Mouse (Mus musculus): ENCODE measurements around the gene Spdef. TPM values are rescaled to one million over a fixed set of nuclear protein-coding genes. Genes with fewer than 3 reads are reported as not detected.
A peak's percentile ranks its signal among the peaks of the same experiment; 100 is the strongest.

Spdef gene
- polyA plus RNA-seq, 1 experiment from 2014 or later = 13.8 TPM

GRCm38 (mm10) chr17:27764453-27764852 is 35.7 kb upstream of the Spdef start:
- no peak overlapping the region for H3K9ac ChIP-seq (replicated peaks; ENCODE audit: low read depth, low read length)
- H3K4me1 ChIP-seq (ENCODE audit: control insufficient read depth, insufficient read depth, low read length) = no peaks in the 10 kb centered on the region
- H3K9me3 ChIP-seq (ENCODE audit: control insufficient read depth, low read depth, low read length) = peaks cover 6% of the 10 kb centered on the region; the same call in 1 of the 2 replicates
- H3K27me3 ChIP-seq (ENCODE audit: control insufficient read depth, insufficient read depth, low read length) = no peaks in the 10 kb centered on the region
- no peak for ATAC-seq (ENCODE audit: insufficient number of reproducible peaks, insufficient read depth, low FRiP score, low read depth)
- H3K4me3 ChIP-seq (ENCODE audit: low read depth, low read length) = no peak overlapping the region
- H3K36me3 ChIP-seq (ENCODE audit: control insufficient read depth, insufficient read depth, low read length) = peaks cover 25% of the 10 kb centered on the region
- 90% methylated on average over 2 of the region's 2 CpGs for WGBS
- H3K27ac ChIP-seq (ENCODE audit: low read length) = no peak overlapping the region
- no peak overlapping the region for H3K4me2 ChIP-seq (replicated peaks; ENCODE audit: low read depth, low read length)

- Histone ChIP-seq H3K9ac (replicated peaks; ENCODE audit: low read depth, low read length) (no peak overlapping the region), H3K4me1 (ENCODE audit: control insufficient read depth, insufficient read depth, low read length) (no peaks in the 10 kb centered on the region), H3K9me3 (ENCODE audit: control insufficient read depth, low read depth, low read length) (peaks cover 6% of the 10 kb centered on the region; the same call in 1 of the 2 replicates), H3K4me3 (ENCODE audit: low read depth, low read length) (no peak overlapping the region), H3K36me3 (ENCODE audit: control insufficient read depth, insufficient read depth, low read length) (peaks cover 25% of the 10 kb centered on the region), H3K27me3 (ENCODE audit: control insufficient read depth, insufficient read depth, low read length) (no peaks in the 10 kb centered on the region), H3K4me2 (replicated peaks; ENCODE audit: low read depth, low read length) (no peak overlapping the region), H3K27ac (ENCODE audit: low read length) (no peak overlapping the region)
- 93% methylated on average over 11 of the region's 11 CpGs for WGBS
- no peak for ATAC-seq (ENCODE audit: insufficient number of reproducible peaks, insufficient read depth, low FRiP score, low read depth)
Observed at GRCm38 (mm10) chr17:27762884-27763283, 34.1 kb upstream of the Spdef start.

GRCm38 (mm10) chr17:27761639-27762336 is 33.0 kb upstream of the Spdef start:
- Histone ChIP-seq H3K4me2 (replicated peaks; ENCODE audit: low read depth, low read length) (no peak overlapping the region), H3K27ac (ENCODE audit: low read length) (no peak overlapping the region), H3K27me3 (ENCODE audit: control insufficient read depth, insufficient read depth, low read length) (no peaks in the 10 kb centered on the region), H3K9ac (replicated peaks; ENCODE audit: low read depth, low read length) (no peak overlapping the region), H3K4me1 (ENCODE audit: control insufficient read depth, insufficient read depth, low read length) (no peaks in the 10 kb centered on the region), H3K36me3 (ENCODE audit: control insufficient read depth, insufficient read depth, low read length) (peaks cover 24% of the 10 kb centered on the region), H3K9me3 (ENCODE audit: control insufficient read depth, low read depth, low read length) (peaks cover 6% of the 10 kb centered on the region; the same call in 1 of the 2 replicates), H3K4me3 (ENCODE audit: low read depth, low read length) (no peak overlapping the region)
- peak; percentile 77 for ATAC-seq (ENCODE audit: insufficient number of reproducible peaks, insufficient read depth, low FRiP score, low read depth)
- WGBS = 38% methylated on average over 9 of the region's 9 CpGs

GRCm38 (mm10) chr17:27760169-27760568 is 31.4 kb upstream of the Spdef start:
- H3K9ac ChIP-seq (replicated peaks; ENCODE audit: low read depth, low read length) = no peak overlapping the region
- H3K4me3 ChIP-seq (ENCODE audit: low read depth, low read length) = no peak overlapping the region
- H3K4me2 ChIP-seq (replicated peaks; ENCODE audit: low read depth, low read length) = no peak overlapping the region
- no peak for ATAC-seq (ENCODE audit: insufficient number of reproducible peaks, insufficient read depth, low FRiP score, low read depth)
- no peaks in the 10 kb centered on the region for H3K4me1 ChIP-seq (ENCODE audit: control insufficient read depth, insufficient read depth, low read length)
- H3K9me3 ChIP-seq (ENCODE audit: control insufficient read depth, low read depth, low read length) = peaks cover 6% of the 10 kb centered on the region; the same call in 1 of the 2 replicates
- no peak overlapping the region for H3K27ac ChIP-seq (ENCODE audit: low read length)
- WGBS = 68% methylated on average over 6 of the region's 6 CpGs
- peaks cover 12% of the 10 kb centered on the region for H3K36me3 ChIP-seq (ENCODE audit: control insufficient read depth, insufficient read depth, low read length)
- no peaks in the 10 kb centered on the region for H3K27me3 ChIP-seq (ENCODE audit: control insufficient read depth, insufficient read depth, low read length)

- Histone ChIP-seq H3K27ac (ENCODE audit: low read length) (no peak overlapping the region), H3K36me3 (ENCODE audit: control insufficient read depth, insufficient read depth, low read length) (no peaks in the 10 kb centered on the region), H3K4me3 (ENCODE audit: low read depth, low read length) (no peak overlapping the region), H3K4me2 (replicated peaks; ENCODE audit: low read depth, low read length) (no peak overlapping the region), H3K4me1 (ENCODE audit: control insufficient read depth, insufficient read depth, low read length) (0 out of 2 replicates have a peak, but pooled peaks cover 4% of the 10 kb centered on the region), H3K9me3 (ENCODE audit: control insufficient read depth, low read depth, low read length) (no peaks in the 10 kb centered on the region), H3K9ac (replicated peaks; ENCODE audit: low read depth, low read length) (no peak overlapping the region), H3K27me3 (ENCODE audit: control insufficient read depth, insufficient read depth, low read length) (no peaks in the 10 kb centered on the region)
- WGBS = 78% methylated on average over 8 of the region's 8 CpGs
- ATAC-seq (ENCODE audit: insufficient number of reproducible peaks, insufficient read depth, low FRiP score, low read depth) = no peak; the same call in 1 of the 2 replicates
Observed at GRCm38 (mm10) chr17:27751314-27752202, 22.8 kb upstream of the Spdef start.

GRCm38 (mm10) chr17:27750451-27750942 is 21.7 kb upstream of the Spdef start:
- Histone ChIP-seq H3K4me1 (ENCODE audit: control insufficient read depth, insufficient read depth, low read length) (0 out of 2 replicates have a peak, but pooled peaks cover 4% of the 10 kb centered on the region), H3K4me2 (replicated peaks; ENCODE audit: low read depth, low read length) (no peak overlapping the region), H3K9me3 (ENCODE audit: control insufficient read depth, low read depth, low read length) (no peaks in the 10 kb centered on the region), H3K36me3 (ENCODE audit: control insufficient read depth, insufficient read depth, low read length) (no peaks in the 10 kb centered on the region), H3K4me3 (ENCODE audit: low read depth, low read length) (no peak overlapping the region), H3K27me3 (ENCODE audit: control insufficient read depth, insufficient read depth, low read length) (no peaks in the 10 kb centered on the region), H3K9ac (replicated peaks; ENCODE audit: low read depth, low read length) (no peak overlapping the region), H3K27ac (ENCODE audit: low read length) (no peak overlapping the region)
- ATAC-seq (ENCODE audit: insufficient number of reproducible peaks, insufficient read depth, low FRiP score, low read depth) = no peak
- 85% methylated on average over 6 of the region's 6 CpGs for WGBS

- Histone ChIP-seq H3K9ac (replicated peaks; ENCODE audit: low read depth, low read length) (no peak overlapping the region), H3K27ac (ENCODE audit: low read length) (no peak overlapping the region), H3K4me2 (replicated peaks; ENCODE audit: low read depth, low read length) (no peak overlapping the region), H3K27me3 (ENCODE audit: control insufficient read depth, insufficient read depth, low read length) (no peaks in the 10 kb centered on the region), H3K4me1 (ENCODE audit: control insufficient read depth, insufficient read depth, low read length) (0 out of 2 replicates have a peak, but pooled peaks cover 4% of the 10 kb centered on the region), H3K36me3 (ENCODE audit: control insufficient read depth, insufficient read depth, low read length) (no peaks in the 10 kb centered on the region), H3K4me3 (ENCODE audit: low read depth, low read length) (no peak overlapping the region), H3K9me3 (ENCODE audit: control insufficient read depth, low read depth, low read length) (no peaks in the 10 kb centered on the region)
- 87% methylated on average over 2 of the region's 2 CpGs for WGBS
- no peak for ATAC-seq (ENCODE audit: insufficient number of reproducible peaks, insufficient read depth, low FRiP score, low read depth)
Observed at GRCm38 (mm10) chr17:27748123-27748522, 19.4 kb upstream of the Spdef start.

- H3K9me3 ChIP-seq (ENCODE audit: control insufficient read depth, low read depth, low read length) = no peaks in the 10 kb centered on the region
- ATAC-seq (ENCODE audit: insufficient number of reproducible peaks, insufficient read depth, low FRiP score, low read depth) = no peak
Observed at GRCm38 (mm10) chr17:27746446-27746845, 17.7 kb upstream of the Spdef start.

More at GRCm38 (mm10) chr17:27746446-27746845, 17.7 kb upstream of the Spdef start:
- H3K4me3 ChIP-seq (ENCODE audit: low read depth, low read length) = no peak overlapping the region
- 43% methylated on average over 4 of the region's 4 CpGs for WGBS
- 0 out of 2 replicates have a peak, but pooled peaks cover 4% of the 10 kb centered on the region for H3K4me1 ChIP-seq (ENCODE audit: control insufficient read depth, insufficient read depth, low read length)
- no peak overlapping the region for H3K27ac ChIP-seq (ENCODE audit: low read length)
- H3K9ac ChIP-seq (replicated peaks; ENCODE audit: low read depth, low read length) = no peak overlapping the region
- H3K27me3 ChIP-seq (ENCODE audit: control insufficient read depth, insufficient read depth, low read length) = no peaks in the 10 kb centered on the region
- H3K36me3 ChIP-seq (ENCODE audit: control insufficient read depth, insufficient read depth, low read length) = no peaks in the 10 kb centered on the region
- no peak overlapping the region for H3K4me2 ChIP-seq (replicated peaks; ENCODE audit: low read depth, low read length)

All from stomach, embryonic 14.5 days (tissue).